Mouse (Mus musculus) T-cell, adult 2 months (primary cell): Measurements from ENCODE around the gene Wfdc21.

Source experiments
- DNase-seq: peaks from one replicate; pipeline ENCODE4 v3.0.0; 2022; ENCODE audit warnings: low spot score

The Wfdc21 gene

GRCm38 (mm10) chr11:83802166-83802565 is 55.4 kb downstream of the Wfdc21 start:
- DNase-seq: no peak
